Mouse (Mus musculus): ENCODE results near the gene Ssc4d.

The Ssc4d gene

GRCm38 (mm10) chr5:135974365-135974764 lies at the start of gene Ssc4d:
TSS of gene Ssc4d (minus strand) at chr5:135974531.
- in situ Hi-C loops (cut with MboI, MseI): loop anchor here (25.0 kb wide), 2 partner anchors 1338 to 1813 kb away; partner anchors contain the start of genes Mepce (in 1 of the 2), Ppp1r35 (in 1 of the 2), Srrt (in 1 of the 2) and Trip6 (in 1 of the 2)

GRCm38 (mm10) chr5:136019907-136020306 lies 45.6 kb upstream of the Ssc4d start:
- in situ Hi-C loops (cut with MboI, MseI): no loop called here

DNA sequence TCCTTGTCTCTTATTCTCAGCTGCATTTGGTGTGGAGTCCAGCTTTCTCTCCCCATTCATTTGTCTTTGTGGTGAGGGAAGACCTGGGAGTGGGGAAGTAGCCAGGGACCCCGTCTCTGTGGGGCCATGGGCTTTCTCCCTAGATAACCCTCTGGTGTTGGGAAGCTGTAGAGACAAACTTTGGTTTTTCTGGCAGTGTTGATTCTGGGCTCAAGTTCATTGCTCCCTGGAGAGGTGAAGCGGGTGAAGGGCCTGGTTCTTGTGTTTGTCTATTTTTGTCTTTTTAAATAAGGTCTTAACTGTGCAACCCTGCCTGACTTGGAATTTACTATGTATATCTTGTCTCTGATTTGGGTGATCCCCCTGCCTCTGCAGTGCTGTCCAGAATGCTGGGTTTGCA lies 44.4 kb upstream of the Ssc4d start:
- in situ Hi-C loops (cut with MboI, MseI): no loop called here

- in situ Hi-C loops (cut with MboI, MseI): no loop called here
Measured at GRCm38 (mm10) chr5:136017262-136017661, 42.9 kb upstream of the Ssc4d start.

DNA sequence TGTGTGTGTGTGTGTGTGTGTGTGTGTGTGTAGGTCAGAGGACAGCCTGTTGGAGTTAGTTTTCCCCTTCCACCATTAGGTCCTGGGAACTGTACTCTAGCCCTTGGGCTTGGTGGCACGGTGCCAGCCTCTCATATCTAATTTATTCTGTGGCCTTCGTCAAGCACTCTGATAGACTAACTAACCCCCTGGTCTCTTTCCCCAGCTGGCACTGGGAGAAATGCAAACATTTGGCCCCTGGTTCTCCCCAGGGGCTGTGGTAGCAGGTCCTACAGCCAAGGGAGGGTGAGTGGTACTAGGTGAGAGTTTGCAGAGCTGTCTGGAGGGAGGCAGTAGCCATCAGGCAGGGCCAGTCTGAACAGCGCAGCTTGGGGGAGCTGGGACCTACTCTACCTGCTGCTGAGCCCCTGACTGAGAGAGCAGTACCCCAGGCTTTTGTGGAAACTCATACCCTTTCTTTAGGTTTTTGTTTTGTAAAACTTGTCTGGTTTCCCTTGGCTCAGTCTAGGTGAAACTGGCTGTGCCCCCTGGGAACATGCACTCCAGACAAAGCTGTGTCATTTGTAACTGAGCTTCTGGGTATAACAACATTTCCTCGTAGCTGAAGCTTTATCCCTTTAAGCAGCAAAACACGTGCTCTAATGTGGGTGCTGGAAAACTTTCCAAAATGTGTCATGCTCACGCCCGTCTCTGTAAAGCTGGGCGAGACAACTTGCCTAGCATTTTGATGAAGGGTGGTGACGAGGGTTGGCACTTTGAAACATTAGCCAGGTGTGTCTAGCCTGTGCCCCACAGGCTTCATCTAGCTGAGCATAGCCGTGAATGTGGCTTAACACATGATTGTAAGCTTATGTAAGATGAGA lies 41.9 kb upstream of the Ssc4d start:
- in situ Hi-C loops (cut with MboI, MseI): no loop called here

DNA sequence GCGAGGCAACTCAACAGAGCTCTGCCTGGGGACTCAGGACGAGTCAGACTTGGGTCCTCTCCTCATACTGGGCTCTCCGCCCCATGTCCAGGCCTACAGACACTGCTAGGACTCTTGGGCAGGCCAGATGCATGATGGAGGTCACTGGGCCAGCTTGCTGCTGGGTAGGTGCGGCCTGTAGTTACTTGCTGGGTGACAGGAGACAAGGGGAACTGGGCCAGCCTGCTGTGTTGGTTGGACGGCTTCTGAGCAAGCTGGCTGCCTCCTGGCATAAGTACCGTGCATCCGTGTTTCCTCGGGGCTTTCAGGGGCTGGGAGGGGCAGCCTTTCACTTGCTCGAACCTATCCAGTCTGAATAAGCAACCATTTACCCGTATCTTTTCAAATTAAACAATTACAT lies 41.3 kb upstream of the Ssc4d start:
- in situ Hi-C loops (cut with MboI, MseI): no loop called here

DNA sequence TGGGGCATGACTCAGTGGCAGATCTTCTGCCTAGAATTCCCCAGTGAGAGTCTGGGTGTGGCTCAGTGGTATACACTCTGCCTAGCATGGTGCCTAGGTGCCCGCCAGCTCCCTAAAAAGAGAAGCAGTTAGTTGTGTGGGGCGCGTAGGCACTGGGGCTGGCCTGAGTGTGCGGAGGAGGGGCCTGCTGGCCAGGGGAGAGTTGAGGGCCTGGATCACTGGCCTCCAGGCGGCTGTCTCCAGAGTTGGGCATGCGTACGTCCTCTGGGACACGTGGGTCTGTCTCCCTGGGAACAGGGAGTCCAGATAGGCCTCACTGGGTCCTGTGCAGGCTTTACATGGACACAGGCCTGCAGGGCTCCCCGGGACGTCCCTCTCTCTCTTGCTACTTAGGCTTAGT lies 40.5 kb upstream of the Ssc4d start:
- in situ Hi-C loops (cut with MboI, MseI): no loop called here

GRCm38 (mm10) chr5:136007745-136008144 lies 33.4 kb upstream of the Ssc4d start:
- in situ Hi-C loops (cut with MboI, MseI): no loop called here

- in situ Hi-C loops (cut with MboI, MseI): no loop called here
Measured at GRCm38 (mm10) chr5:136004537-136004936, 30.2 kb upstream of the Ssc4d start.

GRCm38 (mm10) chr5:136002751-136003151 lies 28.4 kb upstream of the Ssc4d start:
- in situ Hi-C loops (cut with MboI, MseI): no loop called here

GRCm38 (mm10) chr5:136002325-136002724 lies 28.0 kb upstream of the Ssc4d start:
- in situ Hi-C loops (cut with MboI, MseI): no loop called here

GRCm38 (mm10) chr5:136001222-136001621 lies 26.9 kb upstream of the Ssc4d start:
- in situ Hi-C loops (cut with MboI, MseI): no loop called here

DNA sequence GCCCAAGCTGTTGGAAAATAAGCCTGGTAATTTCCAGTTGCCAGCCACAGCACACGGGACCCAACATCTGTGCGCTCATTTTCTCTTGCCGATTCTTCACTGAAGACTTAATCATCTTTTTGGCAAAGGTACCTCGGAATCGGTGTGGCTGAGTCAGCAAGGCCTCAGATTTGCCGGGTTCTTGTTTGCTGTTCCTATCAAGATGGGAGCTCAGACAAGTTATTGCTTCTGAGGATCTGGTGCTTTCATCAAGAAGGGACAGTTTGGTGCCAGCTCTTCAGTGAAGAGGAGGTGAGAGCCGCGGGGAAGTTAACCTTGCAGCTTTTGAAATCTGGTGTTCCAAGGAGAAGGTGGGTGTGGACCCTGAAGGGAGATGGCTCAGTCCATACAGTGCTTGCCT lies 21.8 kb upstream of the Ssc4d start:
- in situ Hi-C loops (cut with MboI, MseI): no loop called here

DNA sequence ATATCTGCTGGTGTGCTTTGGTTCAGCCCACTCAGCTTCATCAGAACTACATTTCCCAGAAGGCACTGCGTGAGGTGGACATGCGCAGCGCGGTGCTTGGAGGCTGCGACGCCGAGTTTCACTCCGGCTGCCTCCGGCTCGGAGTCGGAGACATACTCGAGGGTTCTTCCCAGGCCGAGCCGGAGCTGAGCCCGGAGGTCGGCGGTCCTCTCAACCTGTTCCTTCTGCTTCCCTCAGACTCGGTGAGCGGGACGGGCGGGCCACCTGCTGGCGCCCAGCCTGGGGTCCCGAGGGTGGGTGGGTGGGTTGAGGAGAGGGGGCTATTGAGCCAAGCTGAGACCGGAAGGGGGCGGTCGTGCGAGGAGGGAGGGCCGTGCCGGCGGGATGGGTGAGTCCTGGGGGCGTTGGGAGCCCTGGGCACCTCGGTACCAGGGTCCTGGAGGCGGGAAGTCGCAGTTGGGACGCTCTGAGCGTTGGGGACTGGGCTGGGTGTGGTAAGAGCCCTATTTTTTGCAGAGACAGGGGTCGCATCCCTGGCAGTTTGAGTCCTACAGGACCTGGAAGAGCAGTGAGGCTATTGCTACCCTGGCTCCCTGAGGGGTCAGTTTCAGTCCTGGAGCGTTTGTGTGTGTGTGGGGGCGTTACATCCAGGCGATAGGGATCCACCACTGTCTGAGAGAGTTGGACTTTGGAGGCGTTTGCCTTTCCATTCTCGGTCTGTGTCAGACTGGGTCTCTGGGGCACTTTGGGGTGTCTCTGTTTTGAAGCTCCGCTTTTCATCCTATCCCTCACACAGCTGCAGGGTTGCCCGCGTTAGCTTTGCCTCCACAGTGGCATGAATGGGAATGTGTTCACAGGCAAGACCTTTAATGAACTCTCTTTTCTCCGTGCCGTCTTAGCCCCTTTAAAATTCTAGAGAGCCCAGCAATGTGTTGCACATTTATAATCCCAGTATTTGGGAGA lies 20.7 kb upstream of the Ssc4d start, which contains the start of gene Dtx2:
Gene Dtx2 (plus strand): TSS at position 76 of the 963 bp plus-strand sequence.
- in situ Hi-C loops (cut with MboI, MseI): no loop called here

DNA sequence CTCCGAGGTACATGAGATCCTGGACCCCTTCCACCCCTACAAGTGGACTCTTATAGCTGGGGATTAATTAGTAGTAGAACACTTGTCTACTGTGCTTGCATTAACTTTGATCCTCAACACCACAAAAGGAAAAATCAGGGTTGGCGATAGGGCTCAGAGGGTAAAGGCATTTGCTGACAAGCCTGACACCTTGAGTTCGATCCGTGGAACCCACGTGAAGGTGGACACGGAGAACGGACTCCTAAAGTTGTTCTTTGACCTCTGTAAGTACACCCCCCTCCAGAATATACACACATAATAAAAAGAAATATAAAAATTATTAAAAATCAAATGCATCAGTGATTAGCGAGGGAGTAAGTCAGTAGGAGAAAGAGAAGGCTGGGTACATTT lies 20.0 kb upstream of the Ssc4d start:
- in situ Hi-C loops (cut with MboI, MseI): no loop called here

DNA sequence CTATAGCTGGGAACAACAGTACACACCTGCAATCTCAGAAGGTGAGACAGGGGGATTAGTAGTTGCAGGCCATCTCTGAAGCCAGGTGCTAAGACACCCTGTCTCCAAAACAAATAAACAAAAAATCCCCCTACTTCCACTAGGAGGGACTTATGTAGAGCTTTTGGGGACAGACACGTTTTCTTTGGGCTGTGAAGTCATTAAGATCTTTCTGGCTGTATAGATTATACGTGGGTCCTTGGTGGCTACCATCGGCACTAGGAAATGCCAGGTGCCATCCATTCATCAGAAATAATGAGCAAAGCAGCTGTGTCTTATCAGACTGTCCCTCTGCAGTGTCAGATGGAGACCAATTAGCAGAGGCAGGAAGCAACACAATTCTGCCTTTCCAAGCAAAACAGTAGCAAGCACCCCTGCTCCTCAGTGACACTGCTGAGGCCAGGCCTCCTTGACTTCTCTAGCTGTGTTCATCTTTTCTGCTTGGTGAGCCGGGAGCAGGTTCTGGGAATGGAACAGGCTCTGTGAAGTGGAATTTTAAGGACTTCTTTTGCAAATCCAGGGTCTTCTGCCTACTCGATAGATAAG lies 19.1 kb upstream of the Ssc4d start:
- in situ Hi-C loops (cut with MboI, MseI): no loop called here

GRCm38 (mm10) chr5:135990601-135991000 lies 16.3 kb upstream of the Ssc4d start:
- in situ Hi-C loops (cut with MboI, MseI): no loop called here

DNA sequence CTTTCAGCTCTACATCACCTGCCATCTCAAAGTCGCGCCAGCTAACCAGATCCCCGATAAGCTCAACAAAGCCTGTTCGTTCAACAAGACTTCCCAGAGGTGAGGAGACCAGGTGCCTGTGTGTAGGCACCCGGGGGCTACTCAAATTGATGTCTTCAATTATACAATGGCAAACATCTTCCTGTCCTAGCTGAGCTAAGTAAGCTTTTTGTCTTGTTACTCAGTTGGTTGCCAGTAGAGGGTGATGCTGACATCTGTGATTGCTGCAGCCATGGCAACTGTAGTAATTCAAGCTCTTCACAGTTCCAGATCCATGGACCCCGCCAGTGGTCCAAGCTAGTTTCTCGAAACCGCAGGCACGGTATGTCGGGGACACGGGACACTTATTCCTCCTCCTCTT lies 12.9 kb upstream of the Ssc4d start:
- in situ Hi-C loops (cut with MboI, MseI): no loop called here

DNA sequence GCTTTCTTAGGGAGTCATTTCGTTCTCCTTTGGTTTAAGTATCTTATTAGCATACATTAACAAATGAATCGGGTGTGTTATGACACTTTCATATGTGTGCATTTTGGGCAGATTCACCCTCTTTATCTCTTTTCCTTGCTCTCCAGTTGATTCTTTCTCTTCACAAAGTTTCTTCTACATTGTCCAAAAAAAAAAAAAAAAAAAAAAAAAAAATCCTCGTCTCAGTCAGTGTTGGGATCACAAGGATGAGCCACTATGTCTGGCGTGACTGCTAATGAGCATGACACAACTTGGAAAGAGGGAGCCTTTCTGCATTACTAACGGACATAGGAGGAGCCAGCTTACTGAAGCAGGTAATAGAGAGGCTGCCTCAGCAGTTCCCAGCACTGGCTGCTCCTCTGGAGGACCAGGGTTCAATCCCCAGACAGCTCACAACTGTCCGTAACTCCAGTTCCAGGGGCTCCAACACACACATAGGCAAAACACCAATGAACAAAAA lies 10.3 kb upstream of the Ssc4d start:
- in situ Hi-C loops (cut with MboI, MseI): no loop called here

DNA sequence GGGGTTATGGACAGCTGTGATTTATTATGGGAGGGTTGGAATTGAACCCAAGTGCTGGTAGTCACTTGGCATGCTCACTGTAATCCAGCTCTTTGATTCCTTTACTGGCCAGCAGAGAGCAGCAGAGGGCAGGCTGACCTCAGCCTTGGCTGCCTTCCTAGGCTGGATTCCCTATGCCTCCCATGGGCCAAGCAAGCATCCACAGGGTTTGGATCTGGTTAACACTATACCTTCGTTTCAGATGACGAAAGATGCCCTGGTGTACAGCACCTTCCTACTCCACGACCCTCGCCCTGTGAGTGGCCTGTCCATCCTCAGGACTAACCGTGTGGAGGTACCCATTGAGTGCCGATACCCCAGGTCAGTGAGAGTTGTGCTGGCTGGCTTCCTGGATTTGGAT lies 8.1 kb upstream of the Ssc4d start:
- in situ Hi-C loops (cut with MboI, MseI): no loop called here

- in situ Hi-C loops (cut with MboI, MseI): loop anchor here in 1 of 2 experiments (5.0 kb wide), 1 partner anchor 82 kb away; no protein-coding TSS in a partner anchor
Measured at GRCm38 (mm10) chr5:135979904-135980303, 5.6 kb upstream of the Ssc4d start, which contains the start of gene Zp3. TSS of gene Zp3 (plus strand) at chr5:135980099.

Measured in T-helper 17 cell (primary cell).